Mouse (Mus musculus) left cerebral cortex, postnatal 10 days (tissue): Measurements from ENCODE around the gene Tmem215. TPM values are rescaled to one million over a fixed set of nuclear protein-coding genes. Genes with fewer than 3 reads are reported as not detected.

Experiments used
- total RNA-seq, 2 experiments: library from RNA; stranded (reverse); gene quantifications; 2 replicates each; pipeline ENCODE4 v1.2.3; 2021

The Tmem215 gene
- total RNA-seq, 2 experiments from 2014 or later: 8.4 to 9.2 TPM

Other genes starting within 250 kb of the Tmem215 start
- 1 to 10 TPM; 3.5 to 4.8 TPM for gene Ddx58, start 232.4 kb upstream of the Tmem215 start, total RNA-seq
- 10 to 100 TPM in 1 of 2 experiments, 1 to 10 TPM in 1; 8.5 to 14.4 TPM for gene Smim27, start 202.6 kb upstream of the Tmem215 start, total RNA-seq
- gene Topors, start 202.3 kb upstream of the Tmem215 start, total RNA-seq: 10 to 100 TPM; 16.0 to 17.8 TPM
- gene Ndufb6, start 192.8 kb upstream of the Tmem215 start, total RNA-seq: 100 to 1,000 TPM; 213 to 222 TPM
- gene Aptx, start 231.0 kb downstream of the Tmem215 start, total RNA-seq: 10 to 100 TPM; 28.9 to 30.1 TPM
- gene Dnaja1, start 250.0 kb downstream of the Tmem215 start, total RNA-seq: 100 to 1,000 TPM; 341 to 351 TPM